Mouse (Mus musculus) heart, postnatal 0 days (tissue): ENCODE data around the gene Ceacam16. TPM values are rescaled to one million over a fixed set of nuclear protein-coding genes. Genes with fewer than 3 reads are reported as not detected.

Source experiments
- ATAC-seq: fragments of 200-750 bp; cut with Nextera tagmentation; 2 replicates; pipeline ENCODE4 v1.8.0; 2017; ENCODE audit warnings: low read depth, moderate number of reproducible peaks, moderate library complexity; ENCODE audit not compliant: insufficient read depth
- DNase-seq: peaks from one replicate; pipeline ENCODE4 v3.0.0-alpha.2; 2016; ENCODE audit warnings: low spot score
- H3K27ac ChIP-seq: fragments of 300-500 bp; sonication (generic); 2 replicates; pipeline ENCODE4 v1.5.1; 2014; ENCODE audit warnings: low read depth, mild to moderate bottlenecking
- H3K27me3 ChIP-seq: fragments of 300-500 bp; sonication (generic); 2 replicates; pipeline ENCODE4 v1.6.1; 2014; ENCODE audit warnings: low read length, mixed read lengths; ENCODE audit not compliant: control insufficient read depth, insufficient read depth
- H3K36me3 ChIP-seq: fragments of 300-500 bp; sonication (generic); replicated peaks from 2 replicates; pipeline ENCODE4 v1.6.1; 2014; ENCODE audit warnings: low read length, mixed read lengths; ENCODE audit not compliant: control insufficient read depth, insufficient read depth
- H3K4me1 ChIP-seq: fragments of 300-500 bp; sonication (generic); 2 replicates; pipeline ENCODE4 v1.6.1; 2014; ENCODE audit warnings: antibody characterized with exemption; ENCODE audit not compliant: control insufficient read depth, insufficient read depth
- H3K4me2 ChIP-seq: fragments of 300-500 bp; sonication (generic); 2 replicates; pipeline ENCODE4 v1.6.1; 2014; ENCODE audit warnings: low read depth, mild to moderate bottlenecking, low read length, moderate library complexity
- H3K4me3 ChIP-seq: fragments of 300-500 bp; sonication (generic); 2 replicates; pipeline ENCODE4 v1.5.1; 2014; ENCODE audit warnings: low read depth, low read length
- H3K9ac ChIP-seq: fragments of 300-500 bp; sonication (generic); replicated peaks from 2 replicates; pipeline ENCODE4 v1.6.1; 2014; ENCODE audit warnings: low read depth, low read length, mixed read lengths
- H3K9me3 ChIP-seq: fragments of 300-500 bp; sonication (generic); replicated peaks from 2 replicates; pipeline ENCODE4 v1.6.1; 2016; ENCODE audit warnings: low read length; ENCODE audit not compliant: control insufficient read depth
- CTCF ChIP-seq: IDR thresholded peaks from 2 replicates; pipeline ENCODE4 v1.5.1; 2016; ENCODE audit warnings: antibody characterized with exemption, control low read depth, low read depth
- EP300 ChIP-seq: IDR thresholded peaks from 2 replicates; pipeline ENCODE4 v1.6.1; 2016; ENCODE audit warnings: antibody characterized with exemption, low read depth
- WGBS: fragments of 180-500 bp; shearing (Covaris S2); extraction: QIAGEN DNeasy Blood & Tissue Kit; methylation state at CpG from one replicate; pipeline ENCODE4 v1.1.7; 2014; 5-methylcytosine and 5-hydroxymethylcytosine counted together
- polyA plus RNA-seq: library from polyadenylated mRNA; unstranded; fragments of >200 nt; fragmentation: Nextera tagmentation; extraction: Ambion mirVana; gene quantifications from 2 replicates; pipeline ENCODE4 v1.2.1, GENCODE M21; 2015
- total RNA-seq: library from RNA; depleted of rRNA; stranded (reverse); fragments of >200 nt; gene quantifications from 2 replicates; pipeline ENCODE4 v1.2.3, GENCODE M21; 2014; ENCODE audit warnings: low replicate concordance

Gene Ceacam16
- total and polyA plus RNA-seq, 2 experiments from 2014 or later, result not detected

- ATAC-seq, result no peak
- no peak for DNase-seq
- 78% methylated on average over 21 of the region's 21 CpGs for WGBS
- TF ChIP-seq CTCF (no peak), EP300 (no peak)
- no peak overlapping the region for H3K4me3 ChIP-seq
- no peak overlapping the region for H3K9ac ChIP-seq
- H3K4me2 ChIP-seq, result no peak overlapping the region
- H3K36me3 ChIP-seq, result no peaks in the 10 kb centered on the region
- no peaks in the 10 kb centered on the region for H3K9me3 ChIP-seq
- H3K27ac ChIP-seq, result no peak overlapping the region
- H3K27me3 ChIP-seq, result peaks cover 19% of the 10 kb centered on the region
- no peaks in the 10 kb centered on the region for H3K4me1 ChIP-seq
These were observed 19.2 kb downstream of the Ceacam16 start for GRCm38 (mm10) chr7:19841686-19842413.

DNA sequence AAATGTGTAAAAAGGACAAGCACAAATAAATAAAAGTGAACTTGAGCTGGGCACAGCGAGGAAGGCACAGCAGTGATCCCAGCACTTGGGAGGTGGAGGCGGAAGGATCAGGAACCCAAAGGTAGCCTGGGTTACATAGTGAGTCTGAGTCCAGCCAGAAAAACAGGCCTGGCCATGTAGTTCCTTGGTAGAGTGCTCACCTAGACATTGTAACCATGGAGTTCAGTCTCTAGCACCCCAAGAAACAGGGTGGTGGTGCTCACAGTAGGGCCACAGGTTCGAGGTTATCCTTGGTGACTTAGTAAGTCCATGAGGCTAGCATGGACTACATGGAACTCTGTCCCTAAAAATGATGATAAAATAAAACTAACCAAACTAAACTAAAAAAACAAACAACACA, 20.2 kb downstream of the Ceacam16 start:
- H3K27me3 ChIP-seq, result peaks cover 19% of the 10 kb centered on the region
- WGBS, result 81% methylated on average over 3 of the region's 3 CpGs
- TF ChIP-seq CTCF (no peak), EP300 (no peak)

DNA sequence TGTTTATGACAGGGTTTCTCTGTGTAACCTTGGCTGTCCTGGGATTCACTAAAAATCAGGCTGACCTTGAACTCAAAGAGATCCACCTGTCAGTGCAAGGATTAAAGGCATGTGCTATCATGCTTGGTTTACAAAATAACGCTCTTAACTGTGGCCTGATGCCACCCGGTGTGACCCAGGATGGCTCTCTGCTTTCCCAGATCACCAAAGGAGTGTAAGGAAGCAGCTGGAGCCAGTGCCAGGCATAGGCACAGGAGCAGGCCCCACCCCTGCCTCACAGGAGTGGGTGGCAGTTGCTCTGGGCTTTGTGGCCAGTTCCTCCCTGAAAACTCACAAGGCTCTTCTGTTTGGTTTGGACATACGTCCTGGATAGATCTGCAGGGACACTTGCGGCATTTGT, 20.7 kb downstream of the Ceacam16 start:
- no peaks in the 10 kb centered on the region for H3K4me1 ChIP-seq
- no peak overlapping the region for H3K4me3 ChIP-seq
- no peak for DNase-seq
- WGBS, result 69% methylated on average over 4 of the region's 4 CpGs
- no peak overlapping the region for H3K9ac ChIP-seq
- ATAC-seq, result no peak
- no peaks in the 10 kb centered on the region for H3K9me3 ChIP-seq
- H3K27me3 ChIP-seq, result peaks cover 19% of the 10 kb centered on the region
- no peaks in the 10 kb centered on the region for H3K36me3 ChIP-seq
- no peak overlapping the region for H3K4me2 ChIP-seq
- TF ChIP-seq EP300 (no peak), CTCF (no peak)
- H3K27ac ChIP-seq, result no peak overlapping the region

More for the DNA sequence above, 20.2 kb downstream of the Ceacam16 start:
- no peak overlapping the region for H3K27ac ChIP-seq
- H3K36me3 ChIP-seq, result no peaks in the 10 kb centered on the region
- no peak overlapping the region for H3K4me3 ChIP-seq
- H3K4me1 ChIP-seq, result no peaks in the 10 kb centered on the region
- DNase-seq (no peak), ATAC-seq (no peak)
- H3K9me3 ChIP-seq, result no peaks in the 10 kb centered on the region
- H3K9ac ChIP-seq, result no peak overlapping the region
- no peak overlapping the region for H3K4me2 ChIP-seq

DNA sequence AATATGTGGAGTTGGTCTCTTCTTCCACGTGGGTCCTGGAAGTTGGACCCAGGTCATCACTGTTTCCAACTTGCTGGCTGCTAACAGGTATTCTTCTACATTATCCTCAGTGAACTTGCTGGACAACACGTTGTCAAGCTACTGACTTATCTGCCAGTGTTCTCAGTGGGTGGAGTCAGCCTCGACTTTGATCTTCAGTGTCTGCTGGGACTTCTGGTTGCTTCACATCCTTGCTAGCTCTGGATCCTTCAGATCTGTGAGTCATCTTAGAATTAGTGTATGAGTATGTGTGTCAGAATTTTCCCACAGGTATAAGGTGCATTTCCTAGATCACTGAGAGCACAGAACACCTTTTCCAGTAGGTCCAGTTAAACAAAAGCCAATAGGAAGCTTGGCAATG, 24.3 kb downstream of the Ceacam16 start:
- WGBS, result 52% methylated on average over 3 of the region's 3 CpGs
- H3K4me3 ChIP-seq, result no peak overlapping the region

GRCm38 (mm10) chr7:19834055-19834454, 27.0 kb downstream of the Ceacam16 start:
- Histone ChIP-seq H3K36me3 (no peaks in the 10 kb centered on the region), H3K27me3 (no peaks in the 10 kb centered on the region), H3K4me1 (peaks cover 12% of the 10 kb centered on the region), H3K9ac (no peak overlapping the region), H3K4me2 (no peak overlapping the region), H3K27ac (no peak overlapping the region), H3K9me3 (no peaks in the 10 kb centered on the region), H3K4me3 (no peak overlapping the region)
- ATAC-seq, result no peak
- WGBS, result 63% methylated on average over 3 of the region's 3 CpGs
- TF ChIP-seq CTCF (no peak), EP300 (no peak)
- no peak for DNase-seq

More for the DNA sequence above, 24.3 kb downstream of the Ceacam16 start:
- Histone ChIP-seq H3K4me1 (no peaks in the 10 kb centered on the region), H3K27ac (no peak overlapping the region), H3K36me3 (no peaks in the 10 kb centered on the region), H3K27me3 (no peaks in the 10 kb centered on the region), H3K9me3 (no peaks in the 10 kb centered on the region), H3K9ac (no peak overlapping the region), H3K4me2 (no peak overlapping the region)
- ATAC-seq (no peak), DNase-seq (no peak)
- TF ChIP-seq CTCF, result no peak
- no peak for TF ChIP-seq EP300

GRCm38 (mm10) chr7:19831837-19832236, 29.3 kb downstream of the Ceacam16 start:
- DNase-seq (no peak), ATAC-seq (no peak; the same call in 1 of the 2 replicates)
- H3K4me1 ChIP-seq, result peaks cover 12% of the 10 kb centered on the region
- H3K27ac ChIP-seq, result no peak overlapping the region
- H3K9me3 ChIP-seq, result no peaks in the 10 kb centered on the region
- H3K4me2 ChIP-seq, result no peak overlapping the region
- 46% methylated on average over 9 of the region's 9 CpGs for WGBS
- no peak overlapping the region for H3K4me3 ChIP-seq
- H3K27me3 ChIP-seq, result no peaks in the 10 kb centered on the region
- TF ChIP-seq EP300 (no peak), CTCF (no peak)
- H3K36me3 ChIP-seq, result no peaks in the 10 kb centered on the region
- H3K9ac ChIP-seq, result no peak overlapping the region
